Mouse (Mus musculus) ES-Bruce4 (cell line): ENCODE measurements around the gene Ifitm1. TPM values are rescaled to one million over a fixed set of nuclear protein-coding genes. Genes with fewer than 3 reads are reported as not detected.

ENCODE experiments used
- H3K27ac ChIP-seq: 2 replicates; pipeline ENCODE4 v1.5.1; 2012; ENCODE audit warnings: low read length, inconsistent platforms; ENCODE audit not compliant: insufficient read depth
- H3K27me3 ChIP-seq: 2 replicates; pipeline ENCODE4 v1.6.1; 2012; ENCODE audit warnings: mild to moderate bottlenecking, low read length, inconsistent platforms; ENCODE audit not compliant: control insufficient read depth, poor library complexity, insufficient read depth, severe bottlenecking
- H3K36me3 ChIP-seq: 2 replicates; pipeline ENCODE4 v1.6.1; 2012; ENCODE audit warnings: inconsistent platforms, mild to moderate bottlenecking, low read length, moderate library complexity; ENCODE audit not compliant: control insufficient read depth, poor library complexity, insufficient read depth, severe bottlenecking
- H3K4me1 ChIP-seq: one replicate; pipeline ENCODE4 v1.8.1; 2011; ENCODE audit warnings: low read length; ENCODE audit not compliant: control insufficient read depth, insufficient read depth
- H3K4me3 ChIP-seq: 2 replicates; pipeline ENCODE4 v1.5.1; 2011; ENCODE audit warnings: low read depth, mild to moderate bottlenecking, low read length
- H3K9ac ChIP-seq: 2 replicates; pipeline ENCODE4 v1.6.1; 2012; ENCODE audit warnings: low read depth, mild to moderate bottlenecking, inconsistent platforms; ENCODE audit not compliant: poor library complexity, severe bottlenecking
- H3K9me3 ChIP-seq: replicated peaks from 2 replicates; pipeline ENCODE4 v1.6.1; 2012; ENCODE audit warnings: mild to moderate bottlenecking, low read length, inconsistent platforms; ENCODE audit not compliant: control insufficient read depth, poor library complexity, insufficient read depth, severe bottlenecking
- CTCF ChIP-seq: IDR thresholded peaks from one replicate; pipeline ENCODE4 v1.8.1; 2011; ENCODE audit warnings: low read depth, low read length
- EP300 ChIP-seq: IDR thresholded peaks from 2 replicates; pipeline ENCODE4 v1.6.1; 2011; ENCODE audit warnings: low read depth, low read length; ENCODE audit not compliant: insufficient read depth
- POLR2A ChIP-seq: IDR thresholded peaks from one replicate; pipeline ENCODE4 v1.8.1; 2011; ENCODE audit warnings: low read length; ENCODE audit not compliant: insufficient read depth
- polyA plus RNA-seq: library from polyadenylated mRNA; stranded (reverse); fragments of >200 nt; gene quantifications from 2 replicates; pipeline ENCODE4 v1.2.4, GENCODE M21; 2011; ENCODE audit warnings: low read depth; ENCODE audit not compliant: missing spikeins, insufficient read depth, insufficient read length

The Ifitm1 gene
- polyA plus RNA-seq = 501 and 504 TPM in 2 replicates

DNA sequence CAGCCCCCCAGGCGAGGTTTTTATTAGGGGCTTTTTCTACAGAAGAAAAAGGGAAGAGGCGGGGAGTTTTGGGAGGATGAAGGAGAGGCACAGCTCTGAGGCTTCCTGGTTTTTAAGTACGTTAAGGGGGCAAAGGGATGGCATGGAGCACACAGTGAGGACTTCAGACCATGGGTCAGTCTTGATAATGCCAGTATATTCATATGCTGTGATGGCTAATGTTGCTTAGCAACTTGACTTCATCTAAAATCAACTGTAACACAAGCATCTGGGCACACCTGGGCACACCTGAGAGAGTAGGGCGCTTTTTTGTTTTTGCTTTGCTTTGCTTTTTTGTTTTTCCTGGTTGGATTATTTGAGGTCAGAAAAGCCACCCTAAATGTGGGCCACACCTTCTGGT lies at the start of gene Ifitm1:
Ifitm1 (plus strand) TSS at position 301 of the 400 bp plus-strand sequence.
- Histone ChIP-seq H3K9me3 (no peaks in the 10 kb centered on the region), H3K27ac (peak within 1 kb of the TSS; percentile 97), H3K9ac (peak within 1 kb of the TSS; percentile 84), H3K27me3 (no peaks in the 10 kb centered on the region), H3K4me3 (peak within 1 kb of the TSS; percentile 93), H3K36me3 (peaks cover 2% of the 10 kb centered on the region; the same call in 1 of the 2 replicates), H3K4me1 (peaks cover 5% of the 10 kb centered on the region)
- no peak for TF ChIP-seq EP300
- TF ChIP-seq POLR2A = no peak
- TF ChIP-seq CTCF = no peak

GRCm38 (mm10) chr7:140919911-140920310 lies 47.1 kb upstream of the Ifitm1 start:
- no peaks in the 10 kb centered on the region for H3K4me1 ChIP-seq
- no peaks in the 10 kb centered on the region for H3K9me3 ChIP-seq
- no peak for TF ChIP-seq EP300
- no peak for TF ChIP-seq CTCF
- no peak for TF ChIP-seq POLR2A
- no peak overlapping the region for H3K9ac ChIP-seq
- no peak overlapping the region for H3K4me3 ChIP-seq
- H3K36me3 ChIP-seq = no peaks in the 10 kb centered on the region
- H3K27me3 ChIP-seq = no peaks in the 10 kb centered on the region
- H3K27ac ChIP-seq = no peak overlapping the region

- H3K4me3 ChIP-seq = no peak within 1 kb of the TSS
- H3K36me3 ChIP-seq = no peaks in the 10 kb centered on the region
- no peak within 1 kb of the TSS for H3K9ac ChIP-seq
- no peaks in the 10 kb centered on the region for H3K9me3 ChIP-seq
- TF ChIP-seq CTCF = no peak
- no peak for TF ChIP-seq POLR2A
- no peak for TF ChIP-seq EP300
- no peaks in the 10 kb centered on the region for H3K27me3 ChIP-seq
- H3K27ac ChIP-seq = no peak within 1 kb of the TSS
- no peaks in the 10 kb centered on the region for H3K4me1 ChIP-seq
Measured at GRCm38 (mm10) chr7:140920418-140921029, 46.5 kb upstream of the Ifitm1 start, which contains the start of gene Nlrp6. TSS of gene Nlrp6 (plus strand) at chr7:140920902.

DNA sequence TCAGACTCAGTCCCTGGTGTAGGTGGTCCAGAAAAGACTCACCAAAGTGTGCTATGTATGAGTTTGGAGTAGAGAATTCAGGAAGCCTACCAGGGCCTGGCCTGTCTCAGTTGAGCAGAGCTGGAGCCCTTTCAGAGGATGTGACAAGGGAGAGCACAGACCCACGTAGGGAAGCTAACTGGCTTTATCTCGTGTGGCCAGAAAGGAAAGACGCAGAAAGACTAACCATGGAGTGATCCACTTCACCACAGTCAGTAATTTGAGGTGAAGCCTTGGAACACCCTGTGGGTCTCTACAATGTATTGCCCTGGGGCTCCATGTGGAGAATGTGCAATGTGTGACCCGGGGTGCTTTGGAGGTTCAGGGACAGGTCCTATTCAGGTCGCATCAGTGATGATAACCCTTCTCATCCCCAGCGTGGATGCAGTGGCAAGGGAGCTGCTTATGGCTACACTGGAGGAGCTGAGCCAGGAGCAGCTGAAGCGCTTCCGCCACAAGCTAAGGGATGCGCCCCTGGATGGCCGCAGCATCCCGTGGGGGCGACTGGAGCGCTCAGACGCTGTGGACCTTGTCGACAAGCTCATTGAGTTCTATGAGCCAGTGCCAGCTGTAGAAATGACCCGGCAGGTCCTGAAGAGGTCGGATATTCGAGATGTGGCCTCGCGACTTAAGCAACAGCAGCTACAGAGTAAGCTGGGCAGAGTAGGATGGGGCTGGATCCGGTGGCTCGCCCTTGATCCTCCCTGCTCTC lies 45.6 kb upstream of the Ifitm1 start:
- no peaks in the 10 kb centered on the region for H3K4me1 ChIP-seq
- H3K36me3 ChIP-seq = no peaks in the 10 kb centered on the region
- H3K27ac ChIP-seq = no peak overlapping the region
- no peaks in the 10 kb centered on the region for H3K9me3 ChIP-seq
- TF ChIP-seq EP300 (no peak), CTCF (no peak), POLR2A (no peak)
- no peak overlapping the region for H3K9ac ChIP-seq
- no peak overlapping the region for H3K4me3 ChIP-seq
- no peaks in the 10 kb centered on the region for H3K27me3 ChIP-seq

DNA sequence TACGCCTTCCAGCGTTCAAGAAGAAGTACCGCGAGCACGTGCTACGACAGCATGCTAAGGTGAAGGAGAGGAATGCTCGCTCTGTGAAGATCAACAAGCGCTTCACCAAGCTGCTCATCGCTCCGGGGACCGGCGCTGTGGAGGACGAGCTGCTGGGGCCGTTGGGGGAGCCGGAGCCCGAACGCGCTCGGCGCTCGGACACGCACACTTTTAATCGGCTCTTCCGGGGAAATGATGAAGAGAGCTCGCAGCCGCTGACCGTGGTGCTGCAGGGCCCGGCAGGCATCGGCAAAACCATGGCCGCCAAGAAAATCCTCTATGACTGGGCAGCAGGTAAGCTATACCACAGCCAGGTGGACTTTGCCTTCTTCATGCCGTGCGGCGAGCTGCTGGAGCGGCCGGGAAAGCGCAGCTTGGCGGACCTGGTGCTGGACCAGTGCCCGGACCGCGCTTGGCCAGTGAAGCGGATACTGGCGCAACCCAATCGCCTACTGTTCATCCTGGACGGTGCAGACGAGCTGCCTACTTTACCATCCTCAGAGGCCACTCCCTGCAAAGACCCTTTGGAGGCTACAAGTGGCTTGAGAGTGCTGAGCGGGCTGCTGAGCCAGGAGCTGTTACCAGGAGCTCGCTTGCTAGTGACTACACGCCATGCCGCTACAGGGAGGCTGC lies 44.5 kb upstream of the Ifitm1 start:
- H3K9ac ChIP-seq = peak overlapping the region; percentile 11; the same call in 1 of the 2 replicates
- no peaks in the 10 kb centered on the region for H3K27me3 ChIP-seq
- H3K9me3 ChIP-seq = no peaks in the 10 kb centered on the region
- no peaks in the 10 kb centered on the region for H3K36me3 ChIP-seq
- no peak overlapping the region for H3K27ac ChIP-seq
- peak overlapping the region; percentile 53 for H3K4me3 ChIP-seq
- H3K4me1 ChIP-seq = no peaks in the 10 kb centered on the region
- TF ChIP-seq EP300 (no peak), CTCF (no peak), POLR2A (no peak)
